Mouse (Mus musculus): ENCODE data around the gene Pcyt1a.
A peak's percentile ranks its signal among the peaks of the same experiment; 100 is the strongest.

Pcyt1a gene

GRCm38 (mm10) chr16:32509066-32509942 lies 78.6 kb downstream of the Pcyt1a start:
- no peak for DNase-seq (ENCODE audit: low read depth, low spot score)

GRCm38 (mm10) chr16:32510399-32511337 lies 79.9 kb downstream of the Pcyt1a start:
- DNase-seq (ENCODE audit: low read depth, low spot score): no peak

- no peak for DNase-seq (ENCODE audit: low read depth, low spot score)
Observed at GRCm38 (mm10) chr16:32511338-32511734, 80.6 kb downstream of the Pcyt1a start.

- DNase-seq (ENCODE audit: low read depth, low spot score): no peak
Observed at GRCm38 (mm10) chr16:32511827-32512490, 81.2 kb downstream of the Pcyt1a start.

- no peak for DNase-seq (ENCODE audit: low read depth, low spot score)
Observed at GRCm38 (mm10) chr16:32512921-32513320, 82.2 kb downstream of the Pcyt1a start.

DNA sequence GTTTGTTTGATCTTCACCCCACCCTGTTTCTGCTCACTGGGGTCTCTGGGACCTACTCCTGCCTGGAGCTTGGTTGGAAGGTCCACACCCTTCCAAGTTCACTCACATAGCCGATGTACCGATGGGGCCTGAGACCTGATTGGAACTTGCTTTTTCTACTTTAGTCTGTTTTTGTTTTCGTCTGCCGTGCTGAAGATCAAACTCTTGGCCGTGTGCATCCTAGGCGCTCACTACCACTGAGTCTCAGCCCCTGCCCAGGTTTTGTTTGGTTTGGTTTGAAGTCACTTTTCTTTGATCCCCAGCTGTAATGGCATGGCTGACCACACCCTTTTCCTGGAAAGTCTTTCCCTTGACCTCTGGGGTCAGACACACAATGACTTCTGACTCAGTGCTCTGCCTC lies 82.7 kb downstream of the Pcyt1a start:
- no peak for DNase-seq (ENCODE audit: low read depth, low spot score)

GRCm38 (mm10) chr16:32513948-32514347 lies 83.2 kb downstream of the Pcyt1a start:
- DNase-seq (ENCODE audit: low read depth, low spot score): no peak

DNA sequence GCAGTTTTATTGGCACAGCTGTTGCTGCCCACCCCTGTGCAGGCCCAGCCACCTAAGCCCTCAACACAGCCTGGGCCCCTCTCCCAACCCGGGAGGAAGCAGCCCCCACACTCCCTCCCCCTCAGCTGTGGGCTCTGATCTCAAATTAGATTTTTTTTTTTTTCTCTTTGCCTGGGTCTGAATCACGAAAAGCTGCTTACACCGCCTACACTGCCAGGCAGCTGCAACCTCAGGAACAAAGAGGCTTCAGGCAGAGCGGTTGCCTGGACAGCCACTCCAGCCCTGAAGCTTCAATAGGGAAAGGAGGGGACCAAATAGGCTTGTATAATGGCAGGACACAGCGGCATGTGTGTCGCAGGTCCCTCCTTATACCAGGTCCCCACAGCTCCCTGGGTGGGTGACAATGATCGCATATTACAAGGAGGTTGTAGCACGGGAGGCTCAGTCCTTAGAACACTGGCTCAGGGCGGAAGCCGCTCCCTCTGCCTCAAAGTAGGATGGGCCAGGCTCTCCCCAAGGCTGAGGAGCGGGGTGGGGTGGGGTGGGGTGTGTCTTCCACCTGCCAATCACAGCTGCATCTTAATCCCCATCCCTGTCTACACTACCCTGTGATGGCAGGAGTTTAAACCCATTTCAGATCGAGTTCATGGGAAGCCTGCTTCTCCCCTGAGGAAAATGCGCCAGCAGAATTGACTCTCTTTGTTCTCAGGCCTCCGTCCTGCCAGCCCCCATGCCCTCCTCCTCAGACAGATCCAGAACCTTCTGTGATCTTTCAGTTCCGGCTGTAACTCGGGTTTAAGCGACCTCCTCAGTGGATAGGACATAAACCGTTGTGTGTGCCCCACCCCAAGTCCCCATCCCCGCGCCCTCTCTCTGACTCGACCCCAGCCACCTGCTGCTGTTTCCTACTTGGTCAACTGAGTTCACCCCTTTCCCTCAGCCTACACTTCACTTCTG lies 85.6 kb downstream of the Pcyt1a start:
- peak; percentile 75 for DNase-seq (ENCODE audit: low read depth, low spot score)

DNA sequence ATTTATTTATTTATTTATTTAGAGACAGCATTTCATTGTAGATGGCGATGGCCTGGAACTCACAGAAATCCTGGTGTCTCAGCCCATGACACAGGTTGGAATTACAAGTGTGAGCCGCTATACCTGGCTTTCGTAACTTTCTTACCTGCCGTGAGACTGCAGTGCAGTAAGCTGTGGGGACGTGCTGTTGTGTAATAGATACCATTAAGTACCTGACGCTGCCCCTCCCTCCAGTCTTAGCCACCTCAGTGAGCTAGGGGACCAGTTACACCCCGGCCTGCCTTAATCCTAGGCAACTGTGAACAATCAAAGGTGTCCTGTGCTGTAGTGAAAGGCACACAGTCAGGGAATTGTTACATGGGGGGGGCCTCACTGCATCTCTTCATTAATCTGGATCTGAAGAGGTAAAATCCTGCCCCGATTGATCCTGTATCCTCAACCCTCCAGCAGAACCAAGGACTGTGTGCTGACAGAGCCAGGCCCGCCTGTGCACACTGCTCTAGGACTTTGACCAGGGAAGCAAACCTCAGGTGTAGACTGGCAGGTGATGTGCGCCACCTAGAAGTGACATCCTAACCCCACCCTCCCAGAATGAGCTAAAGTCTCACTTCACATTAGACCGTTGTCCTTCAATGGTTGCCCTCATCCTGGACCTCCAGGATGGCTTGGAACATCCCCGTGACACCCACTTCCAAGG lies 87.2 kb downstream of the Pcyt1a start:
- no peak for DNase-seq (ENCODE audit: low read depth, low spot score)

DNA sequence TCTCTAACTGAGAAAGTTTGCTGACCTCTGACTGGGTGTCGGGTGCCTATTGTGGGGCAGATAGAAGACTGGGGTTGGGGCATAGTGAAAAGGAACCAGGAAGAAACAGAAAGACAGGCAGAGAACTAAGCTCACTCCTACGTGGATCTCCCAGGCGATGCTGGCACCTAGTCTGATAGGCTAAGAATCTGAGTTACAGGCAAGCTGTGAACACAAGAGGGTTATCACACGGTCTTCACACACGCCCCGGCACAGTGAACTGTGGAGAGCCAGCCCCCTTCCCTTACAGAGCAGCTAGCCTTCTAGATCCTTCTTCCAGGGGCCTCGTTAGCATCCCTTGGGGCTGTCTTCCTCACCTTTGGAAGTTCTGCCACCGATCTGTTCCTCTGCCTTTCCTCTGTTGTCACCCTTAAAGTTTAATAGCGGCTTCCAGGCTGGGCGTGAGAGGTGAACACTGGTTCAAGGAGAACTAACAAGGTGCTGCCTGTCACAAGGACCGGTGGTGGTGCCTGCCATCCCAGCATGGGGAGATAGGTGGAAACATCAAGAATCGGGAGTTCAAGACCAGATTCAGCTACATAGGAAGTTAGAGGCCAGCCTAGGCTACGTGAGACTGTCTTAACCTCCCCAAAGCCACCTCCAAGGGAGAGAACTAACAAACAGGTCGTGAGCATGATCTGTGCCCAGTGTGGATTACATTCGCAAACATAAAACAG lies 89.1 kb downstream of the Pcyt1a start:
- DNase-seq (ENCODE audit: low read depth, low spot score): no peak

DNA sequence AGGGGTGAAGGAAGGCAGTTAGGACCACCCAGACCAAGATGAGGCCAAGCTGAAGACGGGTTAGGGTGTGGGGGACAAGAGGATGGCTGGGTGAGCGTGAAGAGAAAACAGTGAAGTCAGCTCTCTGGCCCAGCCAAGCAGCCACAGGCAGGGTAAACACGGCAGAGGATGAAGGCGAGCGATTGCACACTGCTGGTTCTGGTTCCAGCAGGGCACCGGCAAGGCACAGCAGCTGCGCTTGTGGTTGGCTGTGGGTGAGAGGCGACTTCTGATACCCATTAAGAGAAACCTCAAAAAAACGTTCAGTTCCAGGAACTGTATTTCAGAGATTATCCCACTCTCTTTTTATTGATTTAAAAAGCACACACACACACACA lies 89.6 kb downstream of the Pcyt1a start:
- DNase-seq (ENCODE audit: low read depth, low spot score): no peak

- DNase-seq (ENCODE audit: low read depth, low spot score): no peak
Observed at GRCm38 (mm10) chr16:32522578-32523194, 92.0 kb downstream of the Pcyt1a start.

DNA sequence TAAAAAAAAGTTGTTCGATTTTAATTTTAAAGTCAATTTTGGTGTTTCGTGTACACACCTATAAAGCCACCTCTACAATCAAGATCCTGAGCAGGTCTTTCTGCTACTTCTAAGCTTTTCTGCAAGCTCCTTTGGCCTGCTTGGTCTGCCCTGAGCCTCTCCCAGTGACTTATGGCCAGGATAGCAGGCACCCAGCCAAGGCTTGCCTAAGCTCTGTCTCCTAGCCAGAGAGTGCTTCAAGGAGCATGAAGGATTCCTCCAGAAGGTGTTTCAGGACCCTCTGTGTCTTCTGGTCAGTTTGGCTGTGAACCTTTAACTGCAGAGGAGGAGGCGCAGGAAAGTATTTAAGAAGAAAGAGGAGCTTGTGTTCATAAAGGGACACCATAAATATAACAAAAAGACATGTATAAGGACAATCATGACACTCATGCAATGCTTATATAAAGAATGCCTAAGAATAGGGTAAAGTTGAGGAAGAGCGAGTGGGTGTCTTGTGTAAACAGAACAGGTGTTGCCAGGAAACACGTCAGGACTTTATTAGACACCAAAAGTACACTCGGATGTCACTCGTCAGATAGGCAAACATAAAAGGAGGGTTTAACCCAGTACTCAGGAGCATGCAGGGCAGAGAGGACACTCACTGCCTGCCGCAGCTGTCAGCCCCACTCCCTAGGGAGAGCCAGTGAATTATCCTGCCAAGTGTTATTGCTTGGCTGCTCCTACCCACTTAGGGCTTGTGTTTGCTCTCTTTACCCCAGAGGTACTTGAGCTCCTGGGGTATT lies 92.9 kb downstream of the Pcyt1a start:
- peak; percentile 70 for DNase-seq (ENCODE audit: low read depth, low spot score)

- no peak for DNase-seq (ENCODE audit: low read depth, low spot score)
Observed at GRCm38 (mm10) chr16:32524244-32524615, 93.5 kb downstream of the Pcyt1a start.

Data from mesoderm, embryonic 11.5 days (tissue).